In genomic region chr12:94066444-94067152, GRCm38 (mm10) we compare ENCODE assay signal across 9 mouse cellular contexts.
DNase-seq lines count a peak whose midpoint lies in the region; ATAC-seq lines count a peak whose summit lies in the region.
"Had no signal": no experiment of that assay in that cellular context is flagged by ENCODE, and none has a peak within 500 bp of the region (broad histone marks: within the 10 kb centered on the region; RNA-seq: fewer than 3 reads in every experiment).

No protein-coding gene starts in this region.

- peak overlapping the region; percentile 57 for H3K4me2 ChIP-seq in heart, embryonic 13.5 days
- H3K4me2 ChIP-seq in neural tube, embryonic 11.5 days (ENCODE audit: low read depth) = no peak overlapping the region
- no peak overlapping the region for H3K4me2 ChIP-seq in neural tube, embryonic 15.5 days

- 0 out of 2 replicates have a peak overlapping the region, but pooled peaks have one; percentile 44 for H3K9ac ChIP-seq in heart, embryonic 13.5 days
- H3K9ac ChIP-seq in neural tube, embryonic 11.5 days (ENCODE audit: low read length) = no peak overlapping the region
- no peak overlapping the region for H3K9ac ChIP-seq in neural tube, embryonic 15.5 days (replicated peaks)

- peak overlapping the region; percentile 82 for H3K27ac ChIP-seq in heart, embryonic 13.5 days (replicated peaks)
- no peak overlapping the region for H3K27ac ChIP-seq in neural tube, embryonic 11.5 days (ENCODE audit: low read depth, low read length)
- H3K27ac ChIP-seq in neural tube, embryonic 15.5 days (replicated peaks) = no peak overlapping the region

- H3K36me3 ChIP-seq in heart, embryonic 13.5 days = no peaks in the 10 kb centered on the region
- H3K36me3 ChIP-seq in neural tube, embryonic 11.5 days (ENCODE audit: control insufficient read depth, insufficient read depth, low read length) = no peaks in the 10 kb centered on the region
- no peaks in the 10 kb centered on the region for H3K36me3 ChIP-seq in neural tube, embryonic 15.5 days
- H3K36me3 ChIP-seq: G1E had no signal

- H3K27me3 ChIP-seq in heart, embryonic 13.5 days (replicated peaks) = no peaks in the 10 kb centered on the region
- H3K27me3 ChIP-seq in neural tube, embryonic 11.5 days (ENCODE audit: control insufficient read depth, insufficient read depth, low read length) = no peaks in the 10 kb centered on the region
- H3K27me3 ChIP-seq in neural tube, embryonic 15.5 days (replicated peaks) = no peaks in the 10 kb centered on the region

- intact Hi-C loops in heart, postnatal 36 days (cut with DNase I) = no loop called here

- no peaks in the 10 kb centered on the region for H3K9me3 ChIP-seq in heart, embryonic 13.5 days
- no peaks in the 10 kb centered on the region for H3K9me3 ChIP-seq in neural tube, embryonic 11.5 days (ENCODE audit: control insufficient read depth, low read length)
- H3K9me3 ChIP-seq in neural tube, embryonic 15.5 days (replicated peaks) = no peaks in the 10 kb centered on the region

- WGBS in heart, embryonic 13.5 days = 21% methylated on average over 9 of the region's 9 CpGs
- 72% methylated on average over 9 of the region's 9 CpGs for WGBS in neural tube, embryonic 11.5 days
- 60% methylated on average over 9 of the region's 9 CpGs for WGBS in neural tube, embryonic 15.5 days

- 0 out of 2 replicates have a peak, but pooled peaks have one; percentile 31 for ATAC-seq in heart, embryonic 13.5 days (ENCODE audit: extremely low read depth, insufficient number of reproducible peaks, low FRiP score, low TSS enrichment)
- no peak for ATAC-seq in neural tube, embryonic 11.5 days (ENCODE audit: insufficient read depth, low FRiP score, low TSS enrichment)
- ATAC-seq in neural tube, embryonic 15.5 days (ENCODE audit: low FRiP score) = no peak
- ATAC-seq: inflammation-experienced regulatory T-cells, adult 6 months had no signal

- peaks cover 5% of the 10 kb centered on the region for H3K4me1 ChIP-seq in heart, embryonic 13.5 days
- H3K4me1 ChIP-seq in neural tube, embryonic 11.5 days (ENCODE audit: control insufficient read depth, insufficient read depth, low read length) = no peaks in the 10 kb centered on the region
- no peaks in the 10 kb centered on the region for H3K4me1 ChIP-seq in neural tube, embryonic 15.5 days

- peak overlapping the region; percentile 18 for H3K4me3 ChIP-seq in heart, embryonic 13.5 days
- H3K4me3 ChIP-seq in neural tube, embryonic 11.5 days (ENCODE audit: low read depth, low read length) = no peak overlapping the region
- H3K4me3 ChIP-seq in neural tube, embryonic 15.5 days (replicated peaks) = no peak overlapping the region

- DNase-seq in heart, postnatal 36 days = no peak
- DNase-seq in neural tube, embryonic 11.5 days (ENCODE audit: low spot score) = peak; percentile 41
- DNase-seq in kidney, adult 9 months = peak; percentile 19
- no peak for DNase-seq in frontal cortex, adult 2 months (ENCODE audit: extremely low spot score in 1 of 2, low spot score in 1 of 2)
- no peak for DNase-seq in left cerebral cortex, adult 9 months (ENCODE audit: low spot score in 2 of 2)

Comparison
In these comparisons a context has a peak if more than half of its experiments do, and no peak if none do; other contexts are left out.
1. DNase-seq: peak in neural tube, embryonic 11.5 days (single experiment) and kidney, adult 9 months (single experiment); none in heart, postnatal 36 days (0 of 2), frontal cortex, adult 2 months (0 of 2) and left cerebral cortex, adult 9 months (0 of 2).